Mouse (Mus musculus): ENCODE measurements around the gene Rnf40. TPM values are rescaled to one million over a fixed set of nuclear protein-coding genes. Genes with fewer than 3 reads are reported as not detected.

Gene Rnf40
- polyA plus RNA-seq, 1 experiment from 2014 or later: 51.1 TPM

GRCm38 (mm10) chr7:127585031-127585430, 3.5 kb upstream of the Rnf40 start:
- peaks cover 33% of the 10 kb centered on the region; the same call in 1 of the 2 replicates for H3K36me3 ChIP-seq (replicated peaks)
- no peaks in the 10 kb centered on the region for H3K27me3 ChIP-seq (replicated peaks)
- H3K4me2 ChIP-seq: no peak overlapping the region
- peaks cover 22% of the 10 kb centered on the region for H3K4me1 ChIP-seq
- no peak overlapping the region for H3K27ac ChIP-seq
- ATAC-seq (replicated peaks): no peak
- H3K9ac ChIP-seq: no peak overlapping the region
- WGBS: 83% methylated on average over 7 of the region's 7 CpGs
- H3K9me3 ChIP-seq: no peaks in the 10 kb centered on the region
- H3K4me3 ChIP-seq: no peak overlapping the region

- ATAC-seq (replicated peaks): no peak
- Histone ChIP-seq H3K4me1 (peaks cover 22% of the 10 kb centered on the region), H3K36me3 (replicated peaks) (peaks cover 37% of the 10 kb centered on the region), H3K4me2 (no peak overlapping the region), H3K9ac (no peak overlapping the region), H3K27me3 (replicated peaks) (no peaks in the 10 kb centered on the region), H3K4me3 (no peak overlapping the region), H3K9me3 (no peaks in the 10 kb centered on the region), H3K27ac (no peak overlapping the region)
- WGBS: 89% methylated on average over 6 of the region's 6 CpGs
Measured at GRCm38 (mm10) chr7:127586149-127586548, 2.4 kb upstream of the Rnf40 start.

GRCm38 (mm10) chr7:127587196-127587595, 1.4 kb upstream of the Rnf40 start:
- ATAC-seq (replicated peaks): no peak
- peaks cover 39% of the 10 kb centered on the region for H3K36me3 ChIP-seq (replicated peaks)

GRCm38 (mm10) chr7:127588901-127589300, 334 bp downstream of the Rnf40 start:
- no peak for ATAC-seq (replicated peaks)
- H3K4me3 ChIP-seq: peak overlapping the region; percentile 77
- peaks cover 39% of the 10 kb centered on the region for H3K36me3 ChIP-seq (replicated peaks)
- H3K9me3 ChIP-seq: no peaks in the 10 kb centered on the region
- peak overlapping the region; percentile 95 for H3K4me2 ChIP-seq
- peak overlapping the region; percentile 72 for H3K27ac ChIP-seq
- 6% methylated on average over 29 of the region's 29 CpGs for WGBS
- H3K4me1 ChIP-seq: peaks cover 22% of the 10 kb centered on the region
- H3K9ac ChIP-seq: peak overlapping the region; percentile 70
- H3K27me3 ChIP-seq (replicated peaks): no peaks in the 10 kb centered on the region

More at GRCm38 (mm10) chr7:127587196-127587595, 1.4 kb upstream of the Rnf40 start:
- Histone ChIP-seq H3K9me3 (no peaks in the 10 kb centered on the region), H3K4me3 (peak overlapping the region; percentile 77; the same call in 1 of the 2 replicates), H3K27me3 (replicated peaks) (no peaks in the 10 kb centered on the region), H3K4me1 (peaks cover 22% of the 10 kb centered on the region), H3K27ac (no peak overlapping the region), H3K9ac (no peak overlapping the region), H3K4me2 (peak overlapping the region; percentile 95)
- 71% methylated on average over 5 of the region's 5 CpGs for WGBS

- H3K4me2 ChIP-seq: peak overlapping the region; percentile 95
- peaks cover 44% of the 10 kb centered on the region for H3K36me3 ChIP-seq (replicated peaks)
- H3K9ac ChIP-seq: no peak overlapping the region
- H3K4me3 ChIP-seq: peak overlapping the region; percentile 77
- no peak overlapping the region for H3K27ac ChIP-seq
- peaks cover 22% of the 10 kb centered on the region for H3K4me1 ChIP-seq
- H3K9me3 ChIP-seq: no peaks in the 10 kb centered on the region
- ATAC-seq (replicated peaks): no peak
- H3K27me3 ChIP-seq (replicated peaks): no peaks in the 10 kb centered on the region
- 95% methylated on average over 9 of the region's 9 CpGs for WGBS
Measured at GRCm38 (mm10) chr7:127589637-127590036, 1.1 kb downstream of the Rnf40 start.

GRCm38 (mm10) chr7:127591108-127591507, 2.5 kb downstream of the Rnf40 start:
- Histone ChIP-seq H3K4me1 (peaks cover 22% of the 10 kb centered on the region), H3K36me3 (replicated peaks) (peaks cover 59% of the 10 kb centered on the region), H3K27ac (no peak overlapping the region), H3K4me3 (no peak overlapping the region), H3K27me3 (replicated peaks) (no peaks in the 10 kb centered on the region), H3K9me3 (no peaks in the 10 kb centered on the region), H3K9ac (no peak overlapping the region), H3K4me2 (no peak overlapping the region)
- ATAC-seq (replicated peaks): no peak
- 89% methylated on average over 10 of the region's 10 CpGs for WGBS

GRCm38 (mm10) chr7:127592575-127592974, 4.0 kb downstream of the Rnf40 start:
- 93% methylated on average over 14 of the region's 14 CpGs for WGBS
- no peak for ATAC-seq (replicated peaks)

GRCm38 (mm10) chr7:127596747-127597146, 8.2 kb downstream of the Rnf40 start:
- peaks cover 81% of the 10 kb centered on the region for H3K36me3 ChIP-seq (replicated peaks)
- no peak overlapping the region for H3K4me3 ChIP-seq
- ATAC-seq (replicated peaks): no peak
- no peaks in the 10 kb centered on the region for H3K27me3 ChIP-seq (replicated peaks)
- no peak overlapping the region for H3K27ac ChIP-seq
- 94% methylated on average over 17 of the region's 17 CpGs for WGBS
- no peak overlapping the region for H3K4me2 ChIP-seq
- no peaks in the 10 kb centered on the region for H3K9me3 ChIP-seq
- H3K4me1 ChIP-seq: no peaks in the 10 kb centered on the region
- H3K9ac ChIP-seq: no peak overlapping the region

More at GRCm38 (mm10) chr7:127592575-127592974, 4.0 kb downstream of the Rnf40 start:
- H3K27me3 ChIP-seq (replicated peaks): no peaks in the 10 kb centered on the region
- H3K4me3 ChIP-seq: no peak overlapping the region
- H3K9me3 ChIP-seq: no peaks in the 10 kb centered on the region
- H3K27ac ChIP-seq: no peak overlapping the region
- H3K36me3 ChIP-seq (replicated peaks): peaks cover 73% of the 10 kb centered on the region
- H3K4me2 ChIP-seq: no peak overlapping the region
- H3K4me1 ChIP-seq: peaks cover 14% of the 10 kb centered on the region
- no peak overlapping the region for H3K9ac ChIP-seq

GRCm38 (mm10) chr7:127600612-127601011, 12.0 kb downstream of the Rnf40 start:
- Histone ChIP-seq H3K36me3 (replicated peaks) (peaks cover 58% of the 10 kb centered on the region), H3K4me2 (no peak overlapping the region), H3K9me3 (no peaks in the 10 kb centered on the region), H3K9ac (no peak overlapping the region), H3K4me1 (no peaks in the 10 kb centered on the region), H3K4me3 (no peak overlapping the region), H3K27ac (no peak overlapping the region), H3K27me3 (replicated peaks) (no peaks in the 10 kb centered on the region)
- no peak for ATAC-seq (replicated peaks)
- WGBS: 96% methylated on average over 7 of the region's 7 CpGs

GRCm38 (mm10) chr7:127601735-127602134, 13.2 kb downstream of the Rnf40 start:
- H3K4me2 ChIP-seq: no peak overlapping the region
- no peaks in the 10 kb centered on the region for H3K27me3 ChIP-seq (replicated peaks)
- no peaks in the 10 kb centered on the region for H3K4me1 ChIP-seq
- H3K9ac ChIP-seq: no peak overlapping the region
- H3K27ac ChIP-seq: no peak overlapping the region
- H3K36me3 ChIP-seq (replicated peaks): peaks cover 46% of the 10 kb centered on the region
- no peak for ATAC-seq (replicated peaks)
- WGBS: 88% methylated on average over 4 of the region's 4 CpGs
- no peaks in the 10 kb centered on the region for H3K9me3 ChIP-seq
- H3K4me3 ChIP-seq: no peak overlapping the region

- no peak for ATAC-seq (replicated peaks)
- no peaks in the 10 kb centered on the region for H3K9me3 ChIP-seq
- H3K4me2 ChIP-seq: no peak overlapping the region
- H3K4me1 ChIP-seq: no peaks in the 10 kb centered on the region
- WGBS: 91% methylated on average over 2 of the region's 2 CpGs
- H3K27ac ChIP-seq: no peak overlapping the region
- H3K4me3 ChIP-seq: no peak overlapping the region
- H3K27me3 ChIP-seq (replicated peaks): no peaks in the 10 kb centered on the region
- H3K36me3 ChIP-seq (replicated peaks): peaks cover 35% of the 10 kb centered on the region
- no peak overlapping the region for H3K9ac ChIP-seq
Measured at GRCm38 (mm10) chr7:127602903-127603302, 14.3 kb downstream of the Rnf40 start.

GRCm38 (mm10) chr7:127604256-127604655, 15.7 kb downstream of the Rnf40 start:
- no peaks in the 10 kb centered on the region for H3K9me3 ChIP-seq
- H3K27ac ChIP-seq: no peak overlapping the region
- 94% methylated on average over 10 of the region's 10 CpGs for WGBS
- no peaks in the 10 kb centered on the region for H3K4me1 ChIP-seq
- H3K27me3 ChIP-seq (replicated peaks): no peaks in the 10 kb centered on the region
- ATAC-seq (replicated peaks): no peak
- H3K4me2 ChIP-seq: no peak overlapping the region
- no peak overlapping the region for H3K4me3 ChIP-seq
- peaks cover 37% of the 10 kb centered on the region for H3K36me3 ChIP-seq (replicated peaks)
- no peak overlapping the region for H3K9ac ChIP-seq

- Histone ChIP-seq H3K4me2 (no peak overlapping the region), H3K4me3 (no peak overlapping the region), H3K27ac (no peak overlapping the region), H3K27me3 (replicated peaks) (no peaks in the 10 kb centered on the region), H3K4me1 (no peaks in the 10 kb centered on the region), H3K36me3 (replicated peaks) (peaks cover 55% of the 10 kb centered on the region), H3K9me3 (no peaks in the 10 kb centered on the region), H3K9ac (no peak overlapping the region)
- no peak for ATAC-seq (replicated peaks)
- 89% methylated on average over 6 of the region's 6 CpGs for WGBS
Measured at GRCm38 (mm10) chr7:127607150-127607549, 18.6 kb downstream of the Rnf40 start.
